Mouse (Mus musculus) MEL (cell line): ENCODE measurements around the gene Masp1. TPM values are rescaled to one million over a fixed set of nuclear protein-coding genes. Genes with fewer than 3 reads are reported as not detected.

Experiments
- DNase-seq: peaks from one replicate; pipeline ENCODE4 v3.0.0; 2011; ENCODE audit warnings: low read depth, low spot score
- H3K27ac ChIP-seq: 2 replicates; pipeline ENCODE4 v1.5.1; 2012; ENCODE audit warnings: low read depth, mild to moderate bottlenecking, control low read depth, low read length, moderate library complexity; ENCODE audit not compliant: control insufficient read depth
- H3K27me3 ChIP-seq, 2 experiments: fragments of 150-350 bp in 1 of 2; sonication (generic) in 1 of 2; 2 replicates each; pipeline ENCODE4 v1.6.1; 2012; ENCODE audit warnings: low read length in 2 of 2, mild to moderate bottlenecking in 2 of 2, improper control_type of control experiment in 1 of 2, moderate library complexity in 1 of 2; ENCODE audit not compliant: insufficient read depth in 2 of 2, control insufficient read depth in 1 of 2
- H3K36me3 ChIP-seq, 2 experiments: 2 replicates each; pipeline ENCODE4 v1.6.1; 2012 to 2014; ENCODE audit warnings: low read length in 2 of 2, improper control_type of control experiment in 1 of 2, inconsistent platforms in 1 of 2, mild to moderate bottlenecking in 1 of 2; ENCODE audit not compliant: insufficient read depth in 2 of 2, control insufficient read depth in 1 of 2
- H3K4me1 ChIP-seq, 2 experiments: fragments of 150-350 bp in 1 of 2; sonication (generic) in 1 of 2; 2 replicates each; pipeline ENCODE4 v1.6.1; 2012; ENCODE audit warnings: low read length in 2 of 2, improper control_type of control experiment in 1 of 2, mild to moderate bottlenecking in 1 of 2; ENCODE audit not compliant: insufficient read depth in 2 of 2, control insufficient read depth in 1 of 2
- H3K4me3 ChIP-seq, 2 experiments: fragments of 150-350 bp in 1 of 2; sonication (generic) in 1 of 2; 2 replicates each; pipeline ENCODE4 v1.5.1; 2012; ENCODE audit warnings: low read depth in 2 of 2, low read length in 2 of 2, mild to moderate bottlenecking in 2 of 2, moderate library complexity in 2 of 2, control low read depth in 1 of 2, improper control_type of control experiment in 1 of 2; ENCODE audit not compliant: control insufficient read depth in 1 of 2, insufficient read depth in 1 of 2
- H3K79me2 ChIP-seq: 2 replicates; pipeline ENCODE4 v1.6.1; 2012; ENCODE audit warnings: mild to moderate bottlenecking, low read length, moderate library complexity; ENCODE audit not compliant: control insufficient read depth, poor library complexity, insufficient read depth
- H3K9ac ChIP-seq: 2 replicates; pipeline ENCODE4 v1.6.1; 2012; ENCODE audit warnings: low read depth, mild to moderate bottlenecking, control low read depth, low read length, moderate library complexity; ENCODE audit not compliant: control insufficient read depth, poor library complexity, severe bottlenecking
- H3K9me3 ChIP-seq: fragments of 150-350 bp; sonication (generic); replicated peaks from 2 replicates; pipeline ENCODE4 v1.6.1; 2012; ENCODE audit warnings: mild to moderate bottlenecking, low read length, improper control_type of control experiment, moderate library complexity; ENCODE audit not compliant: insufficient read depth
- CHD1 ChIP-seq: IDR thresholded peaks from 2 replicates; pipeline ENCODE4 v1.6.1; 2012; ENCODE audit warnings: low read depth, mild to moderate bottlenecking, inconsistent platforms, low read length, improper control_type of control experiment
- CHD2 ChIP-seq: IDR thresholded peaks from 2 replicates; pipeline ENCODE4 v1.6.1; 2011; ENCODE audit warnings: low read length, improper control_type of control experiment
- E2F4 ChIP-seq: IDR thresholded peaks from 2 replicates; pipeline ENCODE4 v1.6.1; 2011; ENCODE audit warnings: low read depth, low read length, improper control_type of control experiment, borderline replicate concordance
- ELF1 ChIP-seq: IDR thresholded peaks from 2 replicates; pipeline ENCODE4 v1.6.1; 2014; ENCODE audit warnings: low read depth, mild to moderate bottlenecking, inconsistent platforms, low read length, improper control_type of control experiment, moderate library complexity
- EP300 ChIP-seq, 2 experiments: IDR thresholded peaks; 2 replicates each; pipeline ENCODE4 v1.6.1; 2011; ENCODE audit warnings: improper control_type of control experiment in 2 of 2, low read length in 2 of 2, low read depth in 1 of 2, mild to moderate bottlenecking in 1 of 2
- ETS1 ChIP-seq: IDR thresholded peaks from 2 replicates; pipeline ENCODE4 v1.6.1; 2012; ENCODE audit warnings: low read depth, mild to moderate bottlenecking, inconsistent platforms, low read length, improper control_type of control experiment, moderate library complexity
- GATA1 ChIP-seq: IDR thresholded peaks from 2 replicates; pipeline ENCODE4 v1.6.1; 2011; ENCODE audit warnings: low read depth, low read length, improper control_type of control experiment
- JUND ChIP-seq: IDR thresholded peaks from 2 replicates; pipeline ENCODE4 v1.6.1; 2011; ENCODE audit warnings: low read depth, mild to moderate bottlenecking, improper control_type of control experiment, low read length
- MAFK ChIP-seq: IDR thresholded peaks from 2 replicates; pipeline ENCODE4 v1.6.1; 2011; ENCODE audit warnings: low read depth, mild to moderate bottlenecking, low read length, improper control_type of control experiment, borderline replicate concordance
- MAX ChIP-seq: IDR thresholded peaks from 2 replicates; pipeline ENCODE4 v1.6.1; 2011; ENCODE audit warnings: low read length, improper control_type of control experiment
- MXI1 ChIP-seq: IDR thresholded peaks from 2 replicates; pipeline ENCODE4 v1.6.1; 2011; ENCODE audit warnings: mild to moderate bottlenecking, low read depth, low read length, improper control_type of control experiment
- MYC ChIP-seq: IDR thresholded peaks from 2 replicates; pipeline ENCODE4 v1.6.1; 2011; ENCODE audit warnings: low read depth, mild to moderate bottlenecking, low read length, improper control_type of control experiment, moderate library complexity
- NELFE ChIP-seq: IDR thresholded peaks from 2 replicates; pipeline ENCODE4 v1.6.1; 2011; ENCODE audit warnings: low read depth, low read length, improper control_type of control experiment
- NRF1 ChIP-seq: IDR thresholded peaks from 2 replicates; pipeline ENCODE4 v1.6.1; 2014; ENCODE audit warnings: low read depth, mild to moderate bottlenecking, inconsistent platforms, low read length, improper control_type of control experiment, moderate library complexity; ENCODE audit not compliant: poor library complexity, insufficient read depth, severe bottlenecking
- POLR2AphosphoS5 ChIP-seq: IDR thresholded peaks from 2 replicates; pipeline ENCODE4 v1.6.1; 2012; ENCODE audit warnings: low read depth, borderline replicate concordance, mild to moderate bottlenecking, inconsistent platforms, low read length, moderate library complexity, mixed read lengths
- RCOR1 ChIP-seq: IDR thresholded peaks from 2 replicates; pipeline ENCODE4 v1.6.1; 2012; ENCODE audit warnings: low read depth, mild to moderate bottlenecking, inconsistent platforms, low read length, improper control_type of control experiment
- SMC3 ChIP-seq: IDR thresholded peaks from 2 replicates; pipeline ENCODE4 v1.6.1; 2011; ENCODE audit warnings: low read depth, low read length, improper control_type of control experiment
- TAL1 ChIP-seq: IDR thresholded peaks from 2 replicates; pipeline ENCODE4 v1.6.1; 2012; ENCODE audit warnings: mild to moderate bottlenecking, inconsistent platforms, low read length, moderate library complexity, mixed read lengths
- TCF12 ChIP-seq: IDR thresholded peaks from 2 replicates; pipeline ENCODE4 v1.6.1; 2014; ENCODE audit warnings: low read depth, mild to moderate bottlenecking, inconsistent platforms, low read length, improper control_type of control experiment, moderate library complexity
- USF1 ChIP-seq: IDR thresholded peaks from 2 replicates; pipeline ENCODE4 v1.6.1; 2014; ENCODE audit warnings: low read depth, mild to moderate bottlenecking, inconsistent platforms, low read length, improper control_type of control experiment, moderate library complexity
- USF2 ChIP-seq, 2 experiments: IDR thresholded peaks; 2 replicates each; pipeline ENCODE4 v1.6.1; 2011 to 2012; ENCODE audit warnings: improper control_type of control experiment in 2 of 2, low read length in 2 of 2, borderline replicate concordance in 1 of 2, inconsistent platforms in 1 of 2, low read depth in 1 of 2, mild to moderate bottlenecking in 1 of 2; ENCODE audit not compliant: insufficient read depth in 1 of 2
- ZKSCAN1 ChIP-seq: IDR thresholded peaks from 2 replicates; pipeline ENCODE4 v1.6.1; 2012; ENCODE audit warnings: low read depth, mild to moderate bottlenecking, inconsistent platforms, low read length, improper control_type of control experiment, moderate library complexity
- ZNF384 ChIP-seq: IDR thresholded peaks from 2 replicates; pipeline ENCODE4 v1.6.1; 2012; ENCODE audit warnings: low read depth, mild to moderate bottlenecking, inconsistent platforms, low read length, improper control_type of control experiment
- polyA plus RNA-seq, 2 experiments: library from polyadenylated mRNA; stranded (reverse) in 1 of 2; unstranded in 1 of 2; fragments of >175 nt in 1 of 2; fragments of >200 nt in 1 of 2; gene quantifications; 2 replicates each; pipeline versions ENCODE4 v1.2.1 to v1.2.4; 2012; ENCODE audit warnings: low replicate concordance in 2 of 2, low read depth in 1 of 2; ENCODE audit not compliant: insufficient read length in 2 of 2, insufficient read depth in 1 of 2, missing spikeins in 1 of 2
- total RNA-seq: library from RNA; depleted of rRNA; stranded (reverse); fragments of 300-350 nt; gene quantifications from 2 replicates; pipeline ENCODE4 v1.2.3, GENCODE M21; 2012

Masp1 gene
- total and polyA plus RNA-seq, 3 experiments, result not detected

- Histone ChIP-seq H3K27me3 (no peaks in the 10 kb centered on the region), H3K4me1 (no peaks in the 10 kb centered on the region), H3K4me3 (no peak overlapping the region), H3K79me2 (no peaks in the 10 kb centered on the region), H3K9ac (no peak overlapping the region), H3K27ac (no peak overlapping the region), H3K9me3 (no peaks in the 10 kb centered on the region), H3K36me3 (no peaks in the 10 kb centered on the region)
- TF ChIP-seq ELF1 (no peak), POLR2AphosphoS5 (no peak), MAFK (no peak), SMC3 (no peak), NELFE (no peak), GATA1 (no peak), ZNF384 (no peak), CHD2 (no peak), RCOR1 (no peak), TCF12 (no peak), JUND (no peak), MXI1 (no peak)
- no peak for DNase-seq
These were observed 16.3 kb downstream of the Masp1 start for GRCm38 (mm10) chr16:23504320-23504744.

GRCm38 (mm10) chr16:23503351-23503750 is 17.3 kb downstream of the Masp1 start:
- DNase-seq, result no peak
- no peaks in the 10 kb centered on the region for H3K79me2 ChIP-seq
- H3K4me3 ChIP-seq, result no peak overlapping the region
- no peaks in the 10 kb centered on the region for H3K9me3 ChIP-seq
- no peak overlapping the region for H3K27ac ChIP-seq
- no peaks in the 10 kb centered on the region for H3K36me3 ChIP-seq
- H3K27me3 ChIP-seq, result no peaks in the 10 kb centered on the region
- no peak for TF ChIP-seq TAL1
- TF ChIP-seq GATA1, result no peak
- no peak for TF ChIP-seq E2F4
- TF ChIP-seq USF1, result no peak
- H3K9ac ChIP-seq, result no peak overlapping the region
- no peaks in the 10 kb centered on the region for H3K4me1 ChIP-seq

- no peak for DNase-seq
- TF ChIP-seq ETS1 (no peak), ZKSCAN1 (no peak), MYC (no peak), NELFE (no peak), EP300 (IDR thresholded peaks at IDR 0.05; ENCODE audit: low read depth in 1 of 2, low read length in 2 of 2) (no peak), CHD1 (no peak), RCOR1 (no peak), USF2 (IDR thresholded peaks at IDR 0.05; ENCODE audit: borderline replicate concordance in 1 of 2, insufficient read depth in 1 of 2, low read depth in 1 of 2, low read length in 2 of 2) (no peak), MAX (no peak), MXI1 (no peak), NRF1 (no peak), JUND (no peak)
- TF ChIP-seq, all 39 proteins: peak for 0
- H3K79me2 ChIP-seq, result no peaks in the 10 kb centered on the region
- H3K9ac ChIP-seq, result no peak overlapping the region
- no peak overlapping the region for H3K4me3 ChIP-seq
- no peaks in the 10 kb centered on the region for H3K27me3 ChIP-seq
- no peaks in the 10 kb centered on the region for H3K9me3 ChIP-seq
- H3K36me3 ChIP-seq, result no peaks in the 10 kb centered on the region
- H3K4me1 ChIP-seq, result no peaks in the 10 kb centered on the region
- H3K27ac ChIP-seq, result no peak overlapping the region
These were observed 18.1 kb downstream of the Masp1 start for GRCm38 (mm10) chr16:23502478-23502877.
